Mouse (Mus musculus) liver, adult 2 months (tissue): ENCODE measurements at regions not wholly inside any gene's neighbourhood (a gene's known extent, or its start where the extent isn't known, plus 50 kb on each side); places are given as distances from the start of the nearest gene placed in this dataset.
A peak's percentile ranks its signal among the peaks of the same experiment; 100 is the strongest.

Source experiments
- DNase-seq: peaks from one replicate; pipeline ENCODE4 v3.0.0-alpha.2; 2011; ENCODE audit warnings: low read depth, low spot score; ENCODE audit errors: extremely low read depth
- H3K27ac ChIP-seq: fragments of 200-500 bp; replicated peaks from 2 replicates; pipeline ENCODE4 v1.5.1; 2012; ENCODE audit warnings: low read depth, mild to moderate bottlenecking, control low read depth, inconsistent platforms, low read length; ENCODE audit not compliant: insufficient read depth
- H3K27me3 ChIP-seq: fragments of 200-500 bp; 2 replicates; pipeline ENCODE4 v1.6.1; 2012; ENCODE audit warnings: mild to moderate bottlenecking, moderate library complexity, low read length, inconsistent platforms; ENCODE audit not compliant: control insufficient read depth, insufficient read depth
- H3K36me3 ChIP-seq: fragments of 200-500 bp; 2 replicates; pipeline ENCODE4 v1.6.1; 2012; ENCODE audit warnings: low read length, inconsistent platforms; ENCODE audit not compliant: control insufficient read depth, insufficient read depth
- H3K4me1 ChIP-seq: fragments of 200-500 bp; 2 replicates; pipeline ENCODE4 v1.6.1; 2011; ENCODE audit warnings: low read length; ENCODE audit not compliant: control insufficient read depth, insufficient read depth
- H3K4me3 ChIP-seq: fragments of 200-500 bp; 2 replicates; pipeline ENCODE4 v1.5.1; 2011; ENCODE audit warnings: low read depth, mild to moderate bottlenecking, control low read depth, low read length, moderate library complexity; ENCODE audit not compliant: insufficient read depth
- H3K79me2 ChIP-seq: fragments of 200-500 bp; 2 replicates; pipeline ENCODE4 v1.6.1; 2012; ENCODE audit warnings: inconsistent platforms, mild to moderate bottlenecking, low read length, moderate library complexity; ENCODE audit not compliant: control insufficient read depth, insufficient read depth
- H3K9ac ChIP-seq: fragments of 200-500 bp; 2 replicates; pipeline ENCODE4 v1.6.1; 2012; ENCODE audit warnings: low read depth, mild to moderate bottlenecking, control low read depth, inconsistent platforms, low read length
- CTCF ChIP-seq: fragments of 200-500 bp; IDR thresholded peaks from 2 replicates; pipeline ENCODE4 v1.5.1; 2011; ENCODE audit warnings: low read depth, low read length, control low read depth
- POLR2A ChIP-seq: fragments of 200-500 bp; IDR thresholded peaks from 2 replicates; pipeline ENCODE4 v1.6.1; 2011; ENCODE audit warnings: low read length, control low read depth; ENCODE audit not compliant: insufficient read depth; ENCODE audit errors: extremely low read depth
- WGBS: fragments of 180-500 bp; shearing (Covaris S2); methylation state at CpG from one replicate; pipeline ENCODE4 v1.1.7; 2018; 5-methylcytosine and 5-hydroxymethylcytosine counted together

DNA sequence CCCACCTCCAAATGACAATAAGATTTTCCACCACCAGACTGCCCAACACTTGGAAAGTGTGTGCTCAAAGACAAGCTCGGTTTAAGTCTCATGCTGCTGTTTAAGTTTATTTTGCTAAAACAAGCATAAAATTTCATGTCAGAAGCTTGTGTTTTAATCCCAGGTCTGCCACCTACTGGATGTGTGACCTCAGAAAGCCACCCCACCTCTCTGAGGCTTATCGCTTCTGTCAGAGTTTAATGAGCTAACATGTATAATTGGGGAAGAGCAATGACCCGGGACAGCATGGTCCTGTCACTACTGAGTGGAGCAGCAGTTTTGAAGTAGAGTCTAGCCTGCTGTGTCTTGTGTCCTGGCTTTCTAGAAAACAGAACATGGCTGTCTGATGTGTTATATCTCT is 122.4 kb upstream of the Rad23b start:
- no peak overlapping the region for H3K4me3 ChIP-seq
- H3K27ac ChIP-seq, result no peak overlapping the region
- WGBS, result 39% methylated on average over 3 of the region's 3 CpGs
- H3K9ac ChIP-seq, result no peak overlapping the region
- no peaks in the 10 kb centered on the region for H3K79me2 ChIP-seq
- H3K27me3 ChIP-seq, result no peaks in the 10 kb centered on the region
- no peaks in the 10 kb centered on the region for H3K4me1 ChIP-seq
- TF ChIP-seq CTCF (0 out of 2 replicates have a peak, but pooled peaks have one; percentile 1), POLR2A (no peak)
- no peak for DNase-seq
- H3K36me3 ChIP-seq, result no peaks in the 10 kb centered on the region

GRCm38 (mm10) chr4:55231522-55231921 is 118.3 kb upstream of the Rad23b start:
- no peaks in the 10 kb centered on the region for H3K27me3 ChIP-seq
- H3K4me1 ChIP-seq, result no peaks in the 10 kb centered on the region
- no peak overlapping the region for H3K27ac ChIP-seq
- TF ChIP-seq CTCF, result peak; percentile 61; the same call in 1 of the 2 replicates
- no peak for TF ChIP-seq POLR2A
- 34% methylated on average over 4 of the region's 4 CpGs for WGBS
- DNase-seq, result peak; percentile 43
- H3K36me3 ChIP-seq, result no peaks in the 10 kb centered on the region
- no peak overlapping the region for H3K4me3 ChIP-seq
- H3K9ac ChIP-seq, result no peak overlapping the region
- H3K79me2 ChIP-seq, result no peaks in the 10 kb centered on the region

DNA sequence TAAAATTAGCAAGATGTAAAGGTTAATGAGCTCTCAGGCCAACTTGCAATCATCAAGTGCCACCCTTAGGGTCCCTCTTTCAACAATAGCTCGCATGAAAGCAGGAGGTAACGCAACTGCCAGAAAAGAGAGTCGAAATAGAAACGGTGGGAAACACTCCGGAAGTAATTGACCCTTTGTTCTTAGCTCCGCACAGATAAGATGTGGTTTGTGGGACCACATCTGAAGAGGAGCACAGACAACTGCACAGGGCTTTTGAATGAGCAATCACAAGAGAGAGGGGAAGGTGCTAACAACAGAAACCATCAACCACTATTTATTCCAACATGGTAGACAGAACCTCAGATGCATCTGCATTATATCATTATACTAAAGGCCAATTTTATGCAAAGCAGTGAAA is 112.0 kb upstream of the Rad23b start:
- Histone ChIP-seq H3K27me3 (no peaks in the 10 kb centered on the region), H3K4me3 (no peak overlapping the region), H3K79me2 (no peaks in the 10 kb centered on the region), H3K36me3 (no peaks in the 10 kb centered on the region), H3K4me1 (peaks cover 5% of the 10 kb centered on the region; the same call in 1 of the 2 replicates), H3K27ac (no peak overlapping the region), H3K9ac (no peak overlapping the region)
- DNase-seq, result no peak
- TF ChIP-seq CTCF (no peak), POLR2A (no peak)
- WGBS, result 80% methylated on average over 6 of the region's 6 CpGs

DNA sequence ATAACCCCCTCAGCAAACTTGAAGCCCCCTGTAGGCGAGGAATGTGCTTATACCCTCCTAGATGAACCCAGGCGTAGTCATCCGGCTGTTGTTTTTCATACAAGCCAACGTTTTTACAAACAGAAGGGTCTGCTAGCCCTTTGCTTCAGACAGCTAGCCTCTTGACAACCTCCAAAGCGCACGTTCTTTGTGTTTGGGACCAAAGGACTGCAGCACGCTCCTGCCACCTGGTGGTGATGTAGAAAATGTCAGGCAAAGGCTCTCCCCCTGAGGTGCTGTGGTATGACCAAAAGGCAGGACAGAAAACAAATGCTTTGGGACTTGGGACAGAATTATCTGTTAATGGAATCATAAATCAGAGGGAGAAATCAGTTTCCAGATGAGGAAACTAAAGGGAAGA is 109.4 kb upstream of the Rad23b start:
- 4% methylated on average over 7 of the region's 7 CpGs for WGBS
- H3K36me3 ChIP-seq, result no peaks in the 10 kb centered on the region
- no peak overlapping the region for H3K9ac ChIP-seq
- TF ChIP-seq CTCF (peak; percentile 96), POLR2A (no peak)
- peak; percentile 51 for DNase-seq
- no peaks in the 10 kb centered on the region for H3K27me3 ChIP-seq
- no peak overlapping the region for H3K27ac ChIP-seq
- H3K79me2 ChIP-seq, result no peaks in the 10 kb centered on the region
- no peak overlapping the region for H3K4me3 ChIP-seq
- H3K4me1 ChIP-seq, result peaks cover 10% of the 10 kb centered on the region

DNA sequence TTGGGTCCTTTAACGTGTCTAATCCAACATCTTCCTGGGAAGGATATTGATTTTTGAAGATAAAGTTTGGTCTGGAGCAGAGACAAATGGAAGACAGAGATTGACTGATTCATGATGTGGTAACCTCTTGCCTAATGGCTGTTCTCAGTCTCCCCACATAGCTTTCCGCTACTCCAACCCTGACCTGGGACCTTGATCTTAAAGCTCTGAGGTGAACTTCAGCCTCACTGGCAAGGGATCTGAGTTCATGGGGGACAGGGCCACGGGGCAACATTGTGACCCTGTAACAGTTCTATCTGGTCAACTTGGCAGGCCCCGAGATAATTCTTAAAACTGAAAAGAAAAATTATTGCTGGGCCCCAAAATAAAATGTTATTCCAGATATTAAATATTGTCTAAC is 107.5 kb upstream of the Rad23b start:
- Histone ChIP-seq H3K27ac (no peak overlapping the region; the same call in 1 of the 2 replicates), H3K36me3 (no peaks in the 10 kb centered on the region), H3K9ac (no peak overlapping the region), H3K79me2 (no peaks in the 10 kb centered on the region), H3K4me3 (no peak overlapping the region), H3K4me1 (peaks cover 12% of the 10 kb centered on the region), H3K27me3 (no peaks in the 10 kb centered on the region)
- peak; percentile 99 for DNase-seq
- no peak for TF ChIP-seq CTCF
- no peak for TF ChIP-seq POLR2A
- 20% methylated on average over 4 of the region's 4 CpGs for WGBS

DNA sequence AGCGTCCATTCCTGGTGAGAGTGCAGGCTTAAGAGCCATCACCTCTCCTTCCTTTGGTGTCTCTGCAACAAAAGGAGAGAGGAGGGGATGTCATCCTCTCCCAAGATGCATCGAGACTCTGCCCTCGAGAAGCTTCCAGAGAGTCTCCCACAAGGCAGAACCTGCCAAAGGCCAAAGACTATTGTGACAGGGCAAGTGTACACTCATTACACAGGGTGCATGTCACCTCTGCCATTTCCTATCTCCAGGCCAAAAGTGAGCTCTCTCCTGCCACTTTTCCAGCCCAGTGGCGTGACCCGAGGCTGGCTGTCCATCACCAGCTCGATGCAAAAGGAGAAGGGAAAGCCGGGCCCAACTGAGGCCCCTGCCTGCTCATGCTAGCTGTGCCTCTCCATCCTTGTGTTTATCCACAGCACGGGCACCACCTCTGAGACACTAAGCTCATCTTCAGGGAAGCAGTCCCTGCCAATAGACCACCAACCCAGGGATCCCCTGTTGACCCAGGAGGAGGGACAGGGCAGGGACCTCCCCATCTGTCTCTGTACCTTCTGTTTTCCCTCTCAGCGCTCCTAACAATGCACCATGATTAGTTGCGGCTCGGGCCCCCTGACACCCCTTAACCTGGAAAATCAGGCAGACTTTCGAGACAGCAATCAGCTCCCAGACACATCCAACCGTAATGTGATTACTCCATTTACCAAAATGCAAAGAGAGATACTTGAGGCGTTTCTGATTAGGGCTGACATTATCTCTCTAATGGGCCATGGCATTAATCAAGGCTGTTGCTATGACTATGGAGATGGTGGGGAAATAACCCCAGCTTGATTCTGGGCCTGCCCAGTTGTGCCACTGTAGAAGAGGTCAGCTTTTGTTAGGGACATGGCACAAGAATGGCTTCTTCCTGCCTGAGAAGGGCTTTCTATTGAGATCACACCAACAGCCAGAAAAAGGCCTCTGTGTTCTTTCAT is 106.5 kb upstream of the Rad23b start:
- no peaks in the 10 kb centered on the region for H3K27me3 ChIP-seq
- H3K4me1 ChIP-seq, result peaks cover 18% of the 10 kb centered on the region
- no peaks in the 10 kb centered on the region for H3K79me2 ChIP-seq
- peak overlapping the region; percentile 73 for H3K27ac ChIP-seq
- H3K4me3 ChIP-seq, result no peak overlapping the region
- peak; percentile 93 for DNase-seq
- H3K36me3 ChIP-seq, result no peaks in the 10 kb centered on the region
- TF ChIP-seq POLR2A (no peak), CTCF (peak; percentile 40; the same call in 1 of the 2 replicates)
- no peak overlapping the region for H3K9ac ChIP-seq
- 56% methylated on average over 14 of the region's 14 CpGs for WGBS
